Mouse (Mus musculus) liver, embryonic 16.5 days (tissue): ENCODE measurements around the gene Ifitm3. TPM values are rescaled to one million over a fixed set of nuclear protein-coding genes. Genes with fewer than 3 reads are reported as not detected.
"Not testable (repeated sequence)": the region's sequence is repeated elsewhere in the genome, so short reads cannot be mapped to it uniquely, and the experiment has no call there.

Source experiments
- ATAC-seq: fragments of 200-750 bp; cut with Nextera tagmentation; 2 replicates; pipeline ENCODE4 v1.8.0; 2017; ENCODE audit warnings: low read depth, mild to moderate bottlenecking, moderate number of reproducible peaks, moderate library complexity
- H3K27ac ChIP-seq: fragments of 300-500 bp; sonication (generic); 2 replicates; pipeline ENCODE4 v1.5.1; 2014; ENCODE audit warnings: mild to moderate bottlenecking, low read length
- H3K27me3 ChIP-seq: fragments of 300-500 bp; sonication (generic); 2 replicates; pipeline ENCODE4 v1.6.1; 2014; ENCODE audit warnings: low read depth, low read length, mixed read lengths; ENCODE audit not compliant: control insufficient read depth, insufficient read depth
- H3K36me3 ChIP-seq: fragments of 300-500 bp; sonication (generic); 2 replicates; pipeline ENCODE4 v1.6.1; 2014; ENCODE audit warnings: mild to moderate bottlenecking; ENCODE audit not compliant: control insufficient read depth, insufficient read depth
- H3K4me1 ChIP-seq: fragments of 300-500 bp; sonication (generic); 2 replicates; pipeline ENCODE4 v1.6.1; 2014; ENCODE audit warnings: low read depth, low read length, mixed read lengths; ENCODE audit not compliant: control insufficient read depth
- H3K4me2 ChIP-seq: fragments of 300-500 bp; sonication (generic); 2 replicates; pipeline ENCODE4 v1.6.1; 2014; ENCODE audit warnings: low read depth, low read length, mixed read lengths
- H3K4me3 ChIP-seq: fragments of 300-500 bp; sonication (generic); 2 replicates; pipeline ENCODE4 v1.5.1; 2014; ENCODE audit warnings: low read depth, mild to moderate bottlenecking, low read length
- H3K9ac ChIP-seq: fragments of 300-500 bp; sonication (generic); 2 replicates; pipeline ENCODE4 v1.6.1; 2014; ENCODE audit warnings: low read depth, low read length
- H3K9me3 ChIP-seq: fragments of 300-500 bp; sonication (generic); replicated peaks from 2 replicates; pipeline ENCODE4 v1.6.1; 2016; ENCODE audit warnings: low read length; ENCODE audit not compliant: control insufficient read depth
- WGBS: fragments of 180-500 bp; shearing (Covaris S2); extraction: QIAGEN DNeasy Blood & Tissue Kit; methylation state at CpG from one replicate; pipeline ENCODE4 v1.1.7; 2014; ENCODE audit not compliant: insufficient replicate concordance; 5-methylcytosine and 5-hydroxymethylcytosine counted together
- polyA plus RNA-seq: library from polyadenylated mRNA; unstranded; fragments of >200 nt; fragmentation: Nextera tagmentation; extraction: Ambion mirVana; gene quantifications from 2 replicates; pipeline ENCODE4 v1.2.1, GENCODE M21; 2015

Ifitm3 gene
- polyA plus RNA-seq, 1 experiment from 2014 or later, result 76.2 TPM

DNA sequence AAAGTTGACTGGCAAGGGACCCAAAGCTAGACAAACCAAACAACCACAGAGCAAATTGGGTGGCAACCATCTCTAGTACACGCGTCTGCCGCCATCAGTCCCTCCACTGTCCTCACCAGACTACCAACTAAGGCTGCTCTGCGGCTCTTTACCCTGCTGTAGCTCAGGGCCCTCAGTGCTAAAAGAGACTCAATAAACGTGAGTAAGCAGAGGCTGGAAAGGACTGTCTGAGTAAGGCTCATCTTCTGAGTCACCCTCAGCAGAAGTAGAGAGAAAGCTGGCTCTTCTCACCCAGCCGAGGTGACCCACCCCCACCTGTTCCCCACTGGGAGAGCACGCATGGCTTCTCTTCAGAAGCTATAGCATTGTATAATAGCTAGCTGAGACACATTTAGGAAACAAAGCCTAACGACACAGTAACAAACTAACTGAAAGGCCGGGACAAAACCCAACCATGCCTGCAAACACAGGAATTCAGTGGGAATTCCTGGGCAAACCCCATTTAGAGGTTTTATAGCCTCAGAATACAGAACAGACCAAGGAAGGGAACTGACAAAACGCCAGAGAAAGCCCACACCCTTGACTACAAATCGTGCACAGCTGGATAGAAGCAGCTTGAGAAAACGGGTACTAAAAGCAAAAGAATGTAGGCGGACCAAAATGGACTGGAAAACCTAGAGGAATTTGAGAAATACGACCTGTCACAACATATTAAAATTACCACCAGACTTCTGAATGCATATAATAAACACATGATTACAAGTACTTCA is 37.0 kb downstream of the Ifitm3 start:
- Histone ChIP-seq H3K9me3 (no peaks in the 10 kb centered on the region), H3K4me3 (no peak overlapping the region), H3K4me1 (no peaks in the 10 kb centered on the region; the same call in 1 of the 2 replicates), H3K27ac (no peak overlapping the region), H3K4me2 (no peak overlapping the region), H3K27me3 (no peaks in the 10 kb centered on the region), H3K9ac (no peak overlapping the region), H3K36me3 (no peaks in the 10 kb centered on the region)
- ATAC-seq, result no peak
- 50% methylated on average over 14 of the region's 14 CpGs for WGBS

DNA sequence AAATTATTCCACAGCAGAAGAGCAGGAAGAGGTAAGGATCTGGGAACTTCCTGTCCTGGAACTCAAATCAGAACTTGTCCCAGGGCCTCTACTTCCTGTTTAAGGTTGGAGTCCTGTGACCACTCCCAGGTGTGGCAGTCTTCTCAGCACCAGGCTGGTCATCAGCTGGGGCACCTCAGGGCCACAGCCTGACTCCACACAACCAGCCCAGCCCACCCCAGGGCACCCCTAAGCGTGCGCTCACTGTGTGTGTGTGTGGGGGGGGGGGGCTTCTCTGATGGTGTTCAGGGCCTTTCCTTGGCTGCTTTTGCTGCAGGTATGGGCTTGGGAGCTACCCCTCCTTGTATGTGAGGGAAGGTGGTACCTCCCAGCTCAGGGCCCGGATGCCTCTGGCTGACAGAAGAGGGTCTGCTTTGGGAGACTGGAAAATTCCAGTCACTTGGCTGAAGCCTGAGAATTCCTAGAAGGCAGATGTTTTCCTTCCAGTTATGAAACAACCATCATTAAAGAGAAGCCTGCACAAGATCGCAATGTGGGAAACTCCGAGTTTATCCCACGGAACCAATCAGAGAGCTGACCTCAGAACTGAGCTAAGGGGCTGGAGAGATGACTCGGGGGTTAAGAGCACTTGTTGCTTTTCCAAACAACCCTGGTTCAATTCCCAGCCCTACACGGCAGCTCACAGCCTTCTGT is 38.9 kb downstream of the Ifitm3 start:
- H3K27ac ChIP-seq, result no peak overlapping the region
- no peak overlapping the region for H3K4me3 ChIP-seq
- H3K4me2 ChIP-seq, result no peak overlapping the region
- H3K27me3 ChIP-seq, result no peaks in the 10 kb centered on the region
- H3K9me3 ChIP-seq, result no peaks in the 10 kb centered on the region
- H3K36me3 ChIP-seq, result no peaks in the 10 kb centered on the region
- no peak overlapping the region for H3K9ac ChIP-seq
- 74% methylated on average over 8 of the region's 8 CpGs for WGBS
- H3K4me1 ChIP-seq, result no peaks in the 10 kb centered on the region; the same call in 1 of the 2 replicates
- ATAC-seq, result no peak

DNA sequence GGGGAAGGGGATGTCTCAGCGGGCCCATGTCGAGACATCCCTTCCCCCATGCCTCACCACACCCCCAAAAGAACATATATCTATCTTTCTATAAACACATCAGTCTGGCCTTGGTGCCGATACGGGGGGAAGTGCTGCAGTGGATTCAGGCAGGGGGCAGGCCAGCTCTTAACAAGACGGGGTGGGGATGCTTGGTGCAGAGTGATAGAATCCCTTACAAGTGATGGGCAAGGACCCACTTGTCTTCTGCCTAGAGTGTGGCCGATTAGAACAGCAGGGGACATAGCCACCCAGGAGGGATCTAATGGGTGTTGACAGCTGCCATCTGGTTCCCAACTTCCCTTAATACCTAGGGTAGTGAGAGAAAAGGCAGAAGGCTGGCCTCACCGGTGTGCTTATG is 39.6 kb downstream of the Ifitm3 start:
- H3K27ac ChIP-seq, result no peak overlapping the region
- 27% methylated on average over 7 of the region's 7 CpGs for WGBS

DNA sequence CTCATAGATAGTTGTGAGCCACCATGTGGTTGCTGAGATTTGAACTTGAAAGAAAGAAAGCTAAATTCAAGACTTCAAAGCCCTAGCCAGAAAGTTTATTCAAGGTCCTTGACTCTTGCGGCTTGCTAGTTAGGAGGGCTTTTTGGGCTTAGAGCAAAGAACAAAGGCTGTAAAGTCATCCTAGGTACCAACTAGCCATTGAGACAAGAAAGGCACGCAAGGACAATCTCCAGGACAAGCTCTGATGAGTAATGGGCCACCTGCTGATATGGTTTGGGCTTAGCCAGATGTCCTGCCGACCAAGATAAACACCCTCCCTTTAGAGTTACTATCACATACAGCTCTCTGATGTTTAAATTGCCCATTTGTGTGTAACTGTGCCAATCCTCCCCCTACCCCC is 41.9 kb downstream of the Ifitm3 start:
- H3K4me2 ChIP-seq, H3K4me3 ChIP-seq, H3K27ac ChIP-seq, ATAC-seq, H3K9ac ChIP-seq, H3K27me3 ChIP-seq, H3K9me3 ChIP-seq, H3K36me3 ChIP-seq, H3K4me1 ChIP-seq: not testable (repeated sequence)
- WGBS, result 34% methylated on average over 3 of the region's 3 CpGs

More for the DNA sequence above, 39.6 kb downstream of the Ifitm3 start:
- H3K36me3 ChIP-seq, result no peaks in the 10 kb centered on the region
- H3K9ac ChIP-seq, result no peak overlapping the region
- H3K4me2 ChIP-seq, result no peak overlapping the region
- no peaks in the 10 kb centered on the region for H3K9me3 ChIP-seq
- no peak for ATAC-seq
- no peak overlapping the region for H3K4me3 ChIP-seq
- H3K27me3 ChIP-seq, result no peaks in the 10 kb centered on the region
- no peaks in the 10 kb centered on the region; the same call in 1 of the 2 replicates for H3K4me1 ChIP-seq

DNA sequence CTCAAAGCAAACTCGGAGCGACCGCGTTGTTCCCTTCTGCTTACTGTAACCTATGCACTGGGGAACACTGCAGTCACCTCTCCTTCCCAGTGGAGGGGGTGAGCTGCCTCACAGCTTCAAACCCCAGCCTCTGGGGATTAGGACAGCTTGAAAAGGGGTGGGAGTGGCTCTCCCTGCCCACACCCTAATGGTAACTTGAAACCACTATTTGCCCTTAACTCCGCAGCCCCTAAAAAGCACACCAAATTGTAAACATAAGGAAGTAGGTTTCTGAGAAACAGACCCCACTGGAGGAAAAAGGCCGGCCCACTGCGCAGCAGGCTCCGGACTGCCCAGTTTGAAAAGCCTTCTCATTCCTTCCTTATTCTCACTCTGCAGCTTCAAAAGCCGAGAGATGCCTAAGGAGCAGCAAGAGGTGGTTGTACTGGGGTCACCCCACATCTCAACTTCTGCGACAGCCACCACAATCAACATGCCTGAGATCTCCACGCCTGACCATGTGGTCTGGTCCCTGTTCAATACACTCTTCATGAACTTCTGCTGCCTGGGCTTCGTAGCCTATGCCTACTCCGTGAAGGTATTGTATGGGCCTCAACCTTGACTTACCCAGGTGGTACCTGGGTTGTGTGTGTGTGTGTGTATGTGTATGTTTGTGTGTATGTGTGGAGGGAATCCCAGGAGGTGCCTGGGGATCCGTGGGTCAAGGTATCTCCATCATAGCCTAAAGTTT is 42.5 kb downstream of the Ifitm3 start:
- Histone ChIP-seq H3K4me3 (no peak overlapping the region), H3K27ac (no peak overlapping the region), H3K4me1 (no peaks in the 10 kb centered on the region; the same call in 1 of the 2 replicates), H3K9me3 (no peaks in the 10 kb centered on the region), H3K4me2 (no peak overlapping the region; the same call in 1 of the 2 replicates), H3K27me3 (no peaks in the 10 kb centered on the region), H3K9ac (no peak overlapping the region), H3K36me3 (no peaks in the 10 kb centered on the region)
- no peak for ATAC-seq
- 16% methylated on average over 14 of the region's 14 CpGs for WGBS

DNA sequence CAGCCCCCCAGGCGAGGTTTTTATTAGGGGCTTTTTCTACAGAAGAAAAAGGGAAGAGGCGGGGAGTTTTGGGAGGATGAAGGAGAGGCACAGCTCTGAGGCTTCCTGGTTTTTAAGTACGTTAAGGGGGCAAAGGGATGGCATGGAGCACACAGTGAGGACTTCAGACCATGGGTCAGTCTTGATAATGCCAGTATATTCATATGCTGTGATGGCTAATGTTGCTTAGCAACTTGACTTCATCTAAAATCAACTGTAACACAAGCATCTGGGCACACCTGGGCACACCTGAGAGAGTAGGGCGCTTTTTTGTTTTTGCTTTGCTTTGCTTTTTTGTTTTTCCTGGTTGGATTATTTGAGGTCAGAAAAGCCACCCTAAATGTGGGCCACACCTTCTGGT is 43.6 kb downstream of the Ifitm3 start, which contains the start of gene Ifitm1:
Ifitm1 (plus strand) TSS at position 301 of the 400 bp plus-strand sequence.
- WGBS, result 54% methylated on average over 4 of the region's 4 CpGs
- H3K27me3 ChIP-seq, result no peaks in the 10 kb centered on the region
- no peak within 1 kb of the TSS for H3K27ac ChIP-seq
- H3K4me3 ChIP-seq, result no peak within 1 kb of the TSS
- no peak within 1 kb of the TSS for H3K4me2 ChIP-seq
- no peaks in the 10 kb centered on the region for H3K9me3 ChIP-seq
- no peaks in the 10 kb centered on the region; the same call in 1 of the 2 replicates for H3K4me1 ChIP-seq
- H3K36me3 ChIP-seq, result no peaks in the 10 kb centered on the region
- H3K9ac ChIP-seq, result no peak within 1 kb of the TSS
- ATAC-seq, result no peak

DNA sequence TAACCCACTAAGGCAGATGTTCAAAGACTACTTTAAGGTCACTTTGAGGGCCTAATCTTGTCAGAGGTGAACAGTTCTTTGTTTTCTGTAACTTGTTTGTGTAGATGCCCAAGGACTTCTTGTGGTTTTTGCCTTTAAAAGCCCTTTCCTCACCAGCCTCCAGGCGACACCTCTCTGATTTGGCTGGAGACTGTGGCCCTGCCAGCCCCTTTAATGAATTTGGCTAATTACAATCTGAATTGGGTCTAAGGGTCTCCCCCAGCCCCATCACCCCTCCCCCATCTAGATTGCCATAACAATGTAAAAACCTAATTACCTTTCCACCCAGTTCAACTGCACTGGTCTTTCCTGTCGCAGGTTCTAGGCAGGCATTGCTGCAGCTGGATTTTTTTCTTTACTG is 47.8 kb downstream of the Ifitm3 start:
- H3K27me3 ChIP-seq, result no peaks in the 10 kb centered on the region
- no peak overlapping the region for H3K4me2 ChIP-seq
- ATAC-seq, result no peak
- WGBS, result 64% methylated on average over 2 of the region's 2 CpGs
- H3K4me3 ChIP-seq, result no peak overlapping the region
- H3K9me3 ChIP-seq, result no peaks in the 10 kb centered on the region
- H3K9ac ChIP-seq, result no peak overlapping the region
- no peaks in the 10 kb centered on the region for H3K4me1 ChIP-seq
- H3K27ac ChIP-seq, result no peak overlapping the region
- no peaks in the 10 kb centered on the region for H3K36me3 ChIP-seq

DNA sequence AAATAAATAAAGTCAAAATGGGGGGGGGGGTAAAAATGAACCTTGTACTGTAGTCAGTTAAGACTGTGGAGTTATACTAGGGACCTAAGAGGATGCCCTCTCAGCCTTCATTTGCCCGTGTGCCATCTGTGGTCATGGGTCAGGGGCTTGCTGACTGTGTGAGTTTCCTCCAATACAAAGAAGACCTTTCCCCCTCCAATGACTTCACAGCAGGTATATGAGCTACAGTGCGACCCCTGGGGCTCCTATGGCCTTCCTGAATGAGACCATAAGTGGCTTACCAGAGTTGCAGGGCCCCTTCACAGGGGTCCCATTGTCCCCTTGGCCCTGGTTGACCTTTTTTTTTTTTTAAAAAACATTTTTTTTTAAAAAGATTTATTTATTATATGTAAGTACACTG is 49.2 kb downstream of the Ifitm3 start:
- ATAC-seq, result no peak
- no peak overlapping the region for H3K27ac ChIP-seq
- no peak overlapping the region for H3K4me3 ChIP-seq
- H3K9ac ChIP-seq, result no peak overlapping the region
- peaks cover 3% of the 10 kb centered on the region for H3K4me1 ChIP-seq
- no peaks in the 10 kb centered on the region for H3K27me3 ChIP-seq
- WGBS, result 50% methylated on average over 2 of the region's 2 CpGs
- H3K4me2 ChIP-seq, result no peak overlapping the region
- H3K9me3 ChIP-seq, result no peaks in the 10 kb centered on the region
- H3K36me3 ChIP-seq, result no peaks in the 10 kb centered on the region
